Mouse (Mus musculus): Measurements from ENCODE around the gene Def6. TPM values are rescaled to one million over a fixed set of nuclear protein-coding genes. Genes with fewer than 3 reads are reported as not detected.

The Def6 gene
- polyA plus RNA-seq, 1 experiment from 2014 or later = 9.0 TPM

GRCm38 (mm10) chr17:28258325-28258724 is 50.7 kb downstream of the Def6 start:
- WGBS (ENCODE audit: insufficient replicate concordance) = 79% methylated on average over 9 of the region's 9 CpGs
- Histone ChIP-seq H3K4me3 (ENCODE audit: low read depth, low read length) (no peak overlapping the region), H3K4me2 (ENCODE audit: low read depth, low read length) (no peak overlapping the region), H3K4me1 (ENCODE audit: insufficient read depth) (peaks cover 29% of the 10 kb centered on the region), H3K9ac (replicated peaks) (no peak overlapping the region), H3K27ac (ENCODE audit: low read depth) (no peak overlapping the region), H3K9me3 (ENCODE audit: low read length) (no peaks in the 10 kb centered on the region), H3K36me3 (replicated peaks; ENCODE audit: insufficient read depth, low read length) (no peaks in the 10 kb centered on the region; the same call in 1 of the 2 replicates), H3K27me3 (ENCODE audit: insufficient read depth, low read length) (no peaks in the 10 kb centered on the region)
- DNase-seq (no peak), ATAC-seq (no peak)
- TF ChIP-seq CTCF (IDR thresholded peaks at IDR 0.05; ENCODE audit: low read depth) (no peak), EP300 (IDR thresholded peaks at IDR 0.05; ENCODE audit: low read depth) (no peak)

DNA sequence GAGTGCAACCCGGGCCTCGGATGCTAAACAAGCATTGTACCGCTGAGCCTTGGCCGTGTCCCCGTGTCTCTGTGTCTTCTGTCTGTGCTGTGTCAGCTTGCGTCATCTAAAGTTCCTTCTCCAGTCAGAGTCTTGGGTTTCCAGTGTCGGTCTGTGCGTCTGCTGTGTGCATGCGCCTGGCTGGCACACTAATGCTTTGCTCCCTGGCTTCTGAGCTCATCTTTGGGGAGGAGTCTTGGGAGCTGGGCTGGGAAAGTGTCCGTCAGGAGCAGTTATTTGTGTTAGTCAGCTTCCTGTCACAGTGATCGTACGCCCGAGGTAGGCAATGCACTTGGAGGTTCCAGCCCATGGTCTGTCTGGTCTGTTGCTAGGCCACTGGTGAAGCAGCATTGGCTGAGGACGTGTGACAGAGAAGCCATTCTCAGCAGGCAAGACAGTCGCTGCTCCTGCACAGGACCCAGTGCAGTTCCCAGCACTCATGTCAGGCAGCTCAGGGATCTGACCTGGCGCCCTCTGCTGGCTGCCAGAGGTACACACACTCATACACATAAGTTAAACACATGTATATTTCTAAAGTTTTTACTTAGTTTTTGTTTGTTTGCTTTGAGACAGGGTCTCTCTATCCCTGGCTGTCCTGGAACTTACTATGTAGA is 52.4 kb downstream of the Def6 start:
- H3K27ac ChIP-seq (ENCODE audit: low read depth) = no peak overlapping the region
- H3K4me2 ChIP-seq (ENCODE audit: low read depth, low read length) = no peak overlapping the region
- peak; percentile 63 for ATAC-seq
- peak; percentile 61 for DNase-seq
- no peaks in the 10 kb centered on the region; the same call in 1 of the 2 replicates for H3K36me3 ChIP-seq (replicated peaks; ENCODE audit: insufficient read depth, low read length)
- H3K27me3 ChIP-seq (ENCODE audit: insufficient read depth, low read length) = no peaks in the 10 kb centered on the region
- H3K9ac ChIP-seq (replicated peaks) = no peak overlapping the region
- H3K4me1 ChIP-seq (ENCODE audit: insufficient read depth) = peaks cover 29% of the 10 kb centered on the region
- no peaks in the 10 kb centered on the region for H3K9me3 ChIP-seq (ENCODE audit: low read length)
- no peak overlapping the region for H3K4me3 ChIP-seq (ENCODE audit: low read depth, low read length)
- TF ChIP-seq CTCF (IDR thresholded peaks at IDR 0.05; ENCODE audit: low read depth) = peak; percentile 78
- no peak for TF ChIP-seq EP300 (IDR thresholded peaks at IDR 0.05; ENCODE audit: low read depth)
- WGBS (ENCODE audit: insufficient replicate concordance) = 77% methylated on average over 16 of the region's 16 CpGs

- no peak for TF ChIP-seq EP300 (IDR thresholded peaks at IDR 0.05; ENCODE audit: low read depth)
- no peak for TF ChIP-seq CTCF (IDR thresholded peaks at IDR 0.05; ENCODE audit: low read depth)
- 85% methylated on average over 9 of the region's 9 CpGs for WGBS (ENCODE audit: insufficient replicate concordance)
- Histone ChIP-seq H3K9me3 (ENCODE audit: low read length) (no peaks in the 10 kb centered on the region), H3K4me2 (ENCODE audit: low read depth, low read length) (no peak overlapping the region), H3K27ac (ENCODE audit: low read depth) (no peak overlapping the region), H3K36me3 (replicated peaks; ENCODE audit: insufficient read depth, low read length) (no peaks in the 10 kb centered on the region; the same call in 1 of the 2 replicates), H3K9ac (replicated peaks) (no peak overlapping the region), H3K27me3 (ENCODE audit: insufficient read depth, low read length) (no peaks in the 10 kb centered on the region), H3K4me1 (ENCODE audit: insufficient read depth) (peaks cover 26% of the 10 kb centered on the region), H3K4me3 (ENCODE audit: low read depth, low read length) (no peak overlapping the region)
- DNase-seq = no peak
- ATAC-seq = no peak
These were observed 52.9 kb downstream of the Def6 start for GRCm38 (mm10) chr17:28260543-28260909.

- peak; percentile 35; the same call in 1 of the 2 replicates for ATAC-seq
- Histone ChIP-seq H3K4me1 (ENCODE audit: insufficient read depth) (peaks cover 14% of the 10 kb centered on the region), H3K27me3 (ENCODE audit: insufficient read depth, low read length) (no peaks in the 10 kb centered on the region), H3K4me3 (ENCODE audit: low read depth, low read length) (no peak overlapping the region), H3K36me3 (replicated peaks; ENCODE audit: insufficient read depth, low read length) (no peaks in the 10 kb centered on the region; the same call in 1 of the 2 replicates), H3K27ac (ENCODE audit: low read depth) (no peak overlapping the region), H3K9ac (replicated peaks) (no peak overlapping the region), H3K9me3 (ENCODE audit: low read length) (no peaks in the 10 kb centered on the region), H3K4me2 (ENCODE audit: low read depth, low read length) (no peak overlapping the region)
- TF ChIP-seq CTCF (IDR thresholded peaks at IDR 0.05; ENCODE audit: low read depth) (no peak), EP300 (IDR thresholded peaks at IDR 0.05; ENCODE audit: low read depth) (no peak)
- no peak for DNase-seq
- 55% methylated on average over 11 of the region's 11 CpGs for WGBS (ENCODE audit: insufficient replicate concordance)
These were observed 54.2 kb downstream of the Def6 start for GRCm38 (mm10) chr17:28261795-28262194.

DNA sequence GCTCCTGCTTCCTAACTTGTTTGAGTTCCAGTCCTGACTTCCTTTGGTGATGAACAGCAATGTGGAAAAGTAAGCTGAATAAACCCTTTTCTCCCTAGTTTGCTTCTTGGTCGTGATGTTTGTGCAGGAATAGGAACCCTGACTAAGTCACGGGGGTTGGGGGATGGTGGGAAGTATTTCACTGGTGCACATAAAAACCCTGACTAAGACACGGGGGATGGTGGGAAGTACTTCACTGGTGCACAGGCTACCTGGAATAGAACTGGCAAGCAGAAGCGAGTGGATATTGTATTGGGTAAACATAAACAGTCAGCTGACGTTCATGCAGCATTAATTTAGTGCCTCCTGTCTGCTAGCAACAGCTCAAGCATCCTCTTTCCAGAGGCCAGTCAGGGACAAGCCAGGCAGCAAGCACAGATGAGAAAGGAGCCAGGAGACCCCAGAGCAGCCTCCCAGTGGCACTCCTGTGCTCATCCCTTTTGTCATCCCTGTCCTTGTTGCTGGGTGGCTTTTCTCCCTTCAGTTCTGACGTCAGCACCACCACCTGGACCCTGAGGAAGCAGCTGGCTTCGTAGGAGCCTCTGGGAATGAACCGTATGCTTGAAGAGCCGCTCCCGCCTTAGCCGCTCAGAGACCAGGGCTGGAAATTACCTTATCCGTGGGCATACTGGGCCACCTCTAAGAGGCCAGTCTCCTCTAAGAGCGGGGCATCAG is 55.8 kb downstream of the Def6 start:
- H3K36me3 ChIP-seq (replicated peaks; ENCODE audit: insufficient read depth, low read length) = no peaks in the 10 kb centered on the region; the same call in 1 of the 2 replicates
- H3K4me1 ChIP-seq (ENCODE audit: insufficient read depth) = peaks cover 6% of the 10 kb centered on the region
- H3K4me2 ChIP-seq (ENCODE audit: low read depth, low read length) = no peak overlapping the region
- WGBS (ENCODE audit: insufficient replicate concordance) = 68% methylated on average over 13 of the region's 13 CpGs
- TF ChIP-seq CTCF (IDR thresholded peaks at IDR 0.05; ENCODE audit: low read depth) = no peak
- no peak for TF ChIP-seq EP300 (IDR thresholded peaks at IDR 0.05; ENCODE audit: low read depth)
- no peaks in the 10 kb centered on the region for H3K9me3 ChIP-seq (ENCODE audit: low read length)
- no peaks in the 10 kb centered on the region for H3K27me3 ChIP-seq (ENCODE audit: insufficient read depth, low read length)
- no peak for DNase-seq
- H3K4me3 ChIP-seq (ENCODE audit: low read depth, low read length) = no peak overlapping the region
- no peak overlapping the region for H3K27ac ChIP-seq (ENCODE audit: low read depth)
- no peak for ATAC-seq
- no peak overlapping the region for H3K9ac ChIP-seq (replicated peaks)

DNA sequence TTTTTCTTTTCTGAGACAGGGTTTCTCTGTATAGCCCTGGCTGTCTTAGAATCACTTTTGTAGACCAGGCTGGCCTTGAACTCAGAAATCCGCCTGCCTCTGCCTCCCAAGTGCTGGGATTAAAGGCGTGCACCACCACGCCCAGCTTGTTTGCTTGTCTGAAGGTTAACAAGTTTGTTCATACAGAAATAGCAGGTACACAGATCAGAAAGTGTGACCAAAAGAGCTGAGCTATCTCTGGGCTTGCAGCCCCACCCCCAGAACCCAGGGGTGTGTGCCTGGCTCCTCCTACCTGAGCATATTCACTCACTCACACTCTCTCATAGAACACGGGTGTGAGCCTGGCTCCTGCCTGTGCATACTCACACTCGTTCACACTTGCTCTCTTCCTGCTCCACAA is 59.7 kb downstream of the Def6 start:
- ATAC-seq = no peak
- 68% methylated on average over 5 of the region's 5 CpGs for WGBS (ENCODE audit: insufficient replicate concordance)

More for the DNA sequence above, 59.7 kb downstream of the Def6 start:
- Histone ChIP-seq H3K4me3 (ENCODE audit: low read depth, low read length) (no peak overlapping the region), H3K36me3 (replicated peaks; ENCODE audit: insufficient read depth, low read length) (no peaks in the 10 kb centered on the region), H3K9ac (replicated peaks) (no peak overlapping the region), H3K4me1 (ENCODE audit: insufficient read depth) (no peaks in the 10 kb centered on the region; the same call in 1 of the 2 replicates), H3K4me2 (ENCODE audit: low read depth, low read length) (no peak overlapping the region), H3K27ac (ENCODE audit: low read depth) (no peak overlapping the region), H3K27me3 (ENCODE audit: insufficient read depth, low read length) (no peaks in the 10 kb centered on the region), H3K9me3 (ENCODE audit: low read length) (no peaks in the 10 kb centered on the region)
- no peak for DNase-seq
- no peak for TF ChIP-seq CTCF (IDR thresholded peaks at IDR 0.05; ENCODE audit: low read depth)
- no peak for TF ChIP-seq EP300 (IDR thresholded peaks at IDR 0.05; ENCODE audit: low read depth)
